17 mouse cellular contexts compared by ENCODE assay signal in the genomic region with DNA sequence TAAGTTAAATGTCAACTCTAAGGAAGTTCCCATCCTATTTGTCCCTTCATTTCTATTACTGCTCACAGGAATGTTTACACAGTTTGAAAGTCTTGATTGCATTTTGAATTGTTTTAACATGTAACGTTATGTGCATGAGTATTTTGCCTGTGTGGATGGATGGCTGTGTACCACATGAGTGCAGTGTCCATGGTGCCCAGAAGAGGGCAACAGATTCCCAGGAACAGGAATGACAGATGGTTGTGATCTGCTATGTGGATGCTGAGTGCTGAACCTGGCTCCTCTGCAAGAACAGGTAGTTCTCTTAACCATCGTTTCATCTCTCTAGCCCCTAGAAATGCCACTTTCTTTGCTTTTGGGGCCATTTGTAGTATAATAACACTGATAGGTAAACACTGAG.
DNase-seq lines count a peak whose midpoint lies in the region; ATAC-seq and TF ChIP-seq lines count a peak whose summit lies in the region.
"Had no signal": no experiment of that assay in that cellular context is flagged by ENCODE, and none has a peak within 500 bp of the region (broad histone marks: within the 10 kb centered on the region; RNA-seq: fewer than 3 reads in every experiment).

No protein-coding gene starts in this region.

- no peaks in the 10 kb centered on the region for H3K4me1 ChIP-seq in cortical plate, adult 2 months (ENCODE audit: control insufficient read depth, insufficient read depth, low read length)
- H3K4me1 ChIP-seq: lung, embryonic 15.5 days; midbrain, embryonic 12.5 days had no signal

- peak; percentile 55 for TF ChIP-seq CTCF in layer of hippocampus, adult 2 months (conservative IDR thresholded peaks at IDR 0.05)
- TF ChIP-seq CTCF in cortical plate, adult 2 months (IDR thresholded peaks at IDR 0.05; ENCODE audit: extremely low read depth, insufficient read depth, low read length) = 0 out of 2 replicates have a peak, but pooled peaks have one; percentile 10

- DNase-seq in adrenal gland, postnatal 36 days = peak; percentile 1 to 6
- no peak for DNase-seq in adrenal gland, adult 8-10 months
- no peak for DNase-seq in layer of hippocampus, adult 2 months (ENCODE audit: low spot score in 2 of 2)
- DNase-seq in layer of hippocampus, adult 8-10 months (ENCODE audit: low spot score in 2 of 2) = no peak
- DNase-seq in ES-CJ7 (ENCODE audit: low read depth, low spot score) = peak; percentile 36
- DNase-seq in heart, postnatal 4 days = no peak
- DNase-seq: cerebellum, adult 9-11 months; gastrocnemius, postnatal 25 days; heart, postnatal 10 days; kidney, adult 11 months; layer of hippocampus, postnatal 36 days; thymus, postnatal 4 days had no signal

- H3K27ac ChIP-seq in layer of hippocampus, adult 2 months = no peak overlapping the region
- H3K27ac ChIP-seq in cortical plate, adult 2 months (ENCODE audit: insufficient read depth, low read length) = no peak overlapping the region
- H3K27ac ChIP-seq: hindbrain, embryonic 14.5 days; lung, embryonic 15.5 days; midbrain, embryonic 12.5 days had no signal

- TF ChIP-seq POLR2A in cortical plate, adult 2 months (IDR thresholded peaks at IDR 0.05; ENCODE audit: extremely low read depth, insufficient read depth, low read length) = no peak

- H3K4me3 ChIP-seq in layer of hippocampus, adult 2 months = no peak overlapping the region
- no peak overlapping the region for H3K4me3 ChIP-seq in cortical plate, adult 2 months (ENCODE audit: insufficient read depth, low read length)
- H3K4me3 ChIP-seq: lung, embryonic 15.5 days; midbrain, embryonic 12.5 days had no signal

- ATAC-seq in monocyte, adult 5-6 weeks (replicated peaks; ENCODE audit: insufficient number of reproducible peaks, low FRiP score, low TSS enrichment, poor library complexity, severe bottlenecking) = no peak

Comparison
In these comparisons a context has a peak if more than half of its experiments do, and no peak if none do; other contexts are left out.
1. DNase-seq: peak in adrenal gland, postnatal 36 days (2 of 2) and ES-CJ7 (single experiment); none in adrenal gland, adult 8-10 months (single experiment), layer of hippocampus, adult 2 months (0 of 2), layer of hippocampus, adult 8-10 months (0 of 2) and heart, postnatal 4 days (single experiment).